Mouse (Mus musculus): ENCODE results near the gene Ift172. TPM values are rescaled to one million over a fixed set of nuclear protein-coding genes. Genes with fewer than 3 reads are reported as not detected.

The Ift172 gene
- polyA plus RNA-seq (2014; fragmentation: Nextera tagmentation; extraction: Ambion mirVana), result 31.2 and 38.6 TPM in 2 replicates

- H3K9ac ChIP-seq (replicated peaks; ENCODE audit: low read length), result peak within 1 kb of the TSS; percentile 56
- 0 out of 2 replicates have a peak within 1 kb of the TSS, but pooled peaks have one; percentile 3 for H3K27ac ChIP-seq (replicated peaks; ENCODE audit: low read depth, low read length)
- peak; percentile 99 for DNase-seq (ENCODE audit: low spot score)
- H3K4me1 ChIP-seq (ENCODE audit: control insufficient read depth, insufficient read depth, low read length), result no peaks in the 10 kb centered on the region
- H3K27me3 ChIP-seq (ENCODE audit: control insufficient read depth, insufficient read depth, low read length), result no peaks in the 10 kb centered on the region
- H3K9me3 ChIP-seq (replicated peaks; ENCODE audit: control insufficient read depth, low read length), result no peaks in the 10 kb centered on the region
- peak within 1 kb of the TSS; percentile 70 for H3K4me2 ChIP-seq (ENCODE audit: low read depth, low read length)
- H3K4me3 ChIP-seq (ENCODE audit: low read depth, low read length), result peak within 1 kb of the TSS; percentile 36
- peak; percentile 86 for ATAC-seq (replicated peaks; ENCODE audit: insufficient number of reproducible peaks, low FRiP score, low TSS enrichment, low read depth)
- 3% methylated on average over 45 of the region's 45 CpGs for WGBS
- no peaks in the 10 kb centered on the region for H3K36me3 ChIP-seq (replicated peaks; ENCODE audit: control insufficient read depth, insufficient read depth, low read depth, low read length)
Observed at GRCm38 (mm10) chr5:31290521-31291360, at the start of gene Ift172. Gene Ift172 (minus strand): TSS chr5:31291116.

- H3K36me3 ChIP-seq (replicated peaks; ENCODE audit: control insufficient read depth, insufficient read depth, low read depth, low read length), result no peaks in the 10 kb centered on the region
- no peak overlapping the region for H3K4me2 ChIP-seq (ENCODE audit: low read depth, low read length)
- H3K4me3 ChIP-seq (ENCODE audit: low read depth, low read length), result no peak overlapping the region
- H3K27me3 ChIP-seq (ENCODE audit: control insufficient read depth, insufficient read depth, low read length), result no peaks in the 10 kb centered on the region
- H3K27ac ChIP-seq (replicated peaks; ENCODE audit: low read depth, low read length), result no peak overlapping the region
- DNase-seq (ENCODE audit: low spot score), result peak; percentile 81
- no peaks in the 10 kb centered on the region for H3K4me1 ChIP-seq (ENCODE audit: control insufficient read depth, insufficient read depth, low read length)
- 36% methylated on average over 7 of the region's 7 CpGs for WGBS
- H3K9me3 ChIP-seq (replicated peaks; ENCODE audit: control insufficient read depth, low read length), result no peaks in the 10 kb centered on the region
- no peak; the same call in 1 of the 2 replicates for ATAC-seq (replicated peaks; ENCODE audit: insufficient number of reproducible peaks, low FRiP score, low TSS enrichment, low read depth)
- no peak overlapping the region for H3K9ac ChIP-seq (replicated peaks; ENCODE audit: low read length)
Observed at GRCm38 (mm10) chr5:31328255-31328654, 37.3 kb upstream of the Ift172 start.

GRCm38 (mm10) chr5:31326850-31327249, 35.9 kb upstream of the Ift172 start:
- WGBS, result 14% methylated on average over 5 of the region's 5 CpGs
- no peaks in the 10 kb centered on the region for H3K27me3 ChIP-seq (ENCODE audit: control insufficient read depth, insufficient read depth, low read length)
- no peak overlapping the region for H3K4me2 ChIP-seq (ENCODE audit: low read depth, low read length)
- no peak overlapping the region for H3K9ac ChIP-seq (replicated peaks; ENCODE audit: low read length)
- no peak for ATAC-seq (replicated peaks; ENCODE audit: insufficient number of reproducible peaks, low FRiP score, low TSS enrichment, low read depth)
- no peaks in the 10 kb centered on the region for H3K36me3 ChIP-seq (replicated peaks; ENCODE audit: control insufficient read depth, insufficient read depth, low read depth, low read length)
- peak; percentile 18 for DNase-seq (ENCODE audit: low spot score)
- H3K4me3 ChIP-seq (ENCODE audit: low read depth, low read length), result no peak overlapping the region
- H3K9me3 ChIP-seq (replicated peaks; ENCODE audit: control insufficient read depth, low read length), result no peaks in the 10 kb centered on the region
- no peak overlapping the region for H3K27ac ChIP-seq (replicated peaks; ENCODE audit: low read depth, low read length)
- H3K4me1 ChIP-seq (ENCODE audit: control insufficient read depth, insufficient read depth, low read length), result no peaks in the 10 kb centered on the region

- ATAC-seq (replicated peaks; ENCODE audit: insufficient number of reproducible peaks, low FRiP score, low TSS enrichment, low read depth) (no peak), DNase-seq (ENCODE audit: low spot score) (no peak)
- H3K27me3 ChIP-seq (ENCODE audit: control insufficient read depth, insufficient read depth, low read length), result no peaks in the 10 kb centered on the region
- no peak overlapping the region for H3K9ac ChIP-seq (replicated peaks; ENCODE audit: low read length)
- no peaks in the 10 kb centered on the region for H3K9me3 ChIP-seq (replicated peaks; ENCODE audit: control insufficient read depth, low read length)
- WGBS, result 69% methylated on average over 3 of the region's 3 CpGs
- no peak overlapping the region for H3K27ac ChIP-seq (replicated peaks; ENCODE audit: low read depth, low read length)
- H3K36me3 ChIP-seq (replicated peaks; ENCODE audit: control insufficient read depth, insufficient read depth, low read depth, low read length), result no peaks in the 10 kb centered on the region
- H3K4me1 ChIP-seq (ENCODE audit: control insufficient read depth, insufficient read depth, low read length), result no peaks in the 10 kb centered on the region
- no peak overlapping the region for H3K4me2 ChIP-seq (ENCODE audit: low read depth, low read length)
- H3K4me3 ChIP-seq (ENCODE audit: low read depth, low read length), result no peak overlapping the region
Observed at GRCm38 (mm10) chr5:31324085-31324484, 33.2 kb upstream of the Ift172 start.

- no peaks in the 10 kb centered on the region for H3K9me3 ChIP-seq (replicated peaks; ENCODE audit: control insufficient read depth, low read length)
- no peak overlapping the region for H3K4me2 ChIP-seq (ENCODE audit: low read depth, low read length)
- no peak overlapping the region for H3K9ac ChIP-seq (replicated peaks; ENCODE audit: low read length)
- no peaks in the 10 kb centered on the region for H3K27me3 ChIP-seq (ENCODE audit: control insufficient read depth, insufficient read depth, low read length)
- H3K4me1 ChIP-seq (ENCODE audit: control insufficient read depth, insufficient read depth, low read length), result no peaks in the 10 kb centered on the region
- H3K4me3 ChIP-seq (ENCODE audit: low read depth, low read length), result no peak overlapping the region
- ATAC-seq (replicated peaks; ENCODE audit: insufficient number of reproducible peaks, low FRiP score, low TSS enrichment, low read depth), result no peak
- H3K27ac ChIP-seq (replicated peaks; ENCODE audit: low read depth, low read length), result no peak overlapping the region
- DNase-seq (ENCODE audit: low spot score), result no peak
- 90% methylated on average over 3 of the region's 3 CpGs for WGBS
- no peaks in the 10 kb centered on the region for H3K36me3 ChIP-seq (replicated peaks; ENCODE audit: control insufficient read depth, insufficient read depth, low read depth, low read length)
Observed at GRCm38 (mm10) chr5:31322776-31323175, 31.9 kb upstream of the Ift172 start.

- no peaks in the 10 kb centered on the region for H3K36me3 ChIP-seq (replicated peaks; ENCODE audit: control insufficient read depth, insufficient read depth, low read depth, low read length)
- no peaks in the 10 kb centered on the region for H3K4me1 ChIP-seq (ENCODE audit: control insufficient read depth, insufficient read depth, low read length)
- no peak overlapping the region for H3K4me3 ChIP-seq (ENCODE audit: low read depth, low read length)
- no peaks in the 10 kb centered on the region for H3K27me3 ChIP-seq (ENCODE audit: control insufficient read depth, insufficient read depth, low read length)
- H3K9ac ChIP-seq (replicated peaks; ENCODE audit: low read length), result no peak overlapping the region
- 90% methylated on average over 8 of the region's 8 CpGs for WGBS
- ATAC-seq (replicated peaks; ENCODE audit: insufficient number of reproducible peaks, low FRiP score, low TSS enrichment, low read depth), result no peak
- no peaks in the 10 kb centered on the region for H3K9me3 ChIP-seq (replicated peaks; ENCODE audit: control insufficient read depth, low read length)
- H3K27ac ChIP-seq (replicated peaks; ENCODE audit: low read depth, low read length), result no peak overlapping the region
- no peak for DNase-seq (ENCODE audit: low spot score)
- no peak overlapping the region for H3K4me2 ChIP-seq (ENCODE audit: low read depth, low read length)
Observed at GRCm38 (mm10) chr5:31312806-31313205, 21.9 kb upstream of the Ift172 start.

- Histone ChIP-seq H3K9ac (replicated peaks; ENCODE audit: low read length) (no peak overlapping the region), H3K4me3 (ENCODE audit: low read depth, low read length) (no peak overlapping the region), H3K36me3 (replicated peaks; ENCODE audit: control insufficient read depth, insufficient read depth, low read depth, low read length) (no peaks in the 10 kb centered on the region), H3K4me2 (ENCODE audit: low read depth, low read length) (no peak overlapping the region), H3K9me3 (replicated peaks; ENCODE audit: control insufficient read depth, low read length) (no peaks in the 10 kb centered on the region), H3K4me1 (ENCODE audit: control insufficient read depth, insufficient read depth, low read length) (no peaks in the 10 kb centered on the region), H3K27me3 (ENCODE audit: control insufficient read depth, insufficient read depth, low read length) (no peaks in the 10 kb centered on the region), H3K27ac (replicated peaks; ENCODE audit: low read depth, low read length) (no peak overlapping the region)
- WGBS, result 85% methylated on average over 6 of the region's 6 CpGs
- ATAC-seq (replicated peaks; ENCODE audit: insufficient number of reproducible peaks, low FRiP score, low TSS enrichment, low read depth) (no peak), DNase-seq (ENCODE audit: low spot score) (no peak)
Observed at GRCm38 (mm10) chr5:31303093-31303492, 12.2 kb upstream of the Ift172 start.

GRCm38 (mm10) chr5:31301866-31302265, 10.9 kb upstream of the Ift172 start:
- H3K4me3 ChIP-seq (ENCODE audit: low read depth, low read length), result no peak overlapping the region
- no peaks in the 10 kb centered on the region for H3K36me3 ChIP-seq (replicated peaks; ENCODE audit: control insufficient read depth, insufficient read depth, low read depth, low read length)
- H3K9ac ChIP-seq (replicated peaks; ENCODE audit: low read length), result no peak overlapping the region
- WGBS, result 78% methylated on average over 8 of the region's 8 CpGs
- ATAC-seq (replicated peaks; ENCODE audit: insufficient number of reproducible peaks, low FRiP score, low TSS enrichment, low read depth), result no peak
- H3K4me2 ChIP-seq (ENCODE audit: low read depth, low read length), result no peak overlapping the region
- no peaks in the 10 kb centered on the region for H3K9me3 ChIP-seq (replicated peaks; ENCODE audit: control insufficient read depth, low read length)
- no peaks in the 10 kb centered on the region for H3K27me3 ChIP-seq (ENCODE audit: control insufficient read depth, insufficient read depth, low read length)
- no peaks in the 10 kb centered on the region for H3K4me1 ChIP-seq (ENCODE audit: control insufficient read depth, insufficient read depth, low read length)
- H3K27ac ChIP-seq (replicated peaks; ENCODE audit: low read depth, low read length), result no peak overlapping the region
- DNase-seq (ENCODE audit: low spot score), result no peak

Data from embryonic facial prominence, embryonic 11.5 days (tissue).